Mouse (Mus musculus) megakaryocyte, embryonic 14.5 days (primary cell): ENCODE results near the gene Dclre1a.

Experiments used
- FLI1 ChIP-seq: IDR thresholded peaks from 2 replicates; pipeline ENCODE4 v1.6.1; 2012; ENCODE audit warnings: low read length, inconsistent platforms, mixed read lengths
- GATA1 ChIP-seq: IDR thresholded peaks from 3 replicates; pipeline ENCODE4 v1.6.1; 2012; ENCODE audit warnings: mixed read lengths, low read length, inconsistent platforms, borderline replicate concordance

DNA sequence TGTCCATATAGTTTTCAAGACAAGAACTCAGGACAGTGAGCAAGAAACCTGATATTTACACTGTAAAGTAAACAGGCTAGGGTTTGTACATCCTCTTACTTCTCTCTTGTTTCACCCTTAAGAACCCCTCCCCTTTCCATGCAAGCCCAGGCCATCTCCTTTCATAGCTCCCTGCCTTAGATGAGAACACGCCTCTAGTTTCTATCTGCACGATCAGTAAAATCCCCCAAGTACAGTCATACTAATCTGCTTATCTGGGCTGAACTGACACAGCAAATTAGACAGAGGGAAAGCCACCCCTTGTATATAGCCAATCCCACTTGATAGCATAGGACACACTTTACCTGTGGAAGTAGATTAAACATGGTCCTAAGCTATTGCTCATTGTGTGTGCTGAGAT is 23.2 kb upstream of the Dclre1a start:
- TF ChIP-seq GATA1, result no peak
- no peak for TF ChIP-seq FLI1
